Mouse (Mus musculus) c-Kit-positive CD71-negative TER-119-negative erythroid progenitor cells, embryonic 14.5 days (primary cell): ENCODE data around the gene Mbl1.
A peak's percentile ranks its signal among the peaks of the same experiment; 100 is the strongest.

Source experiments
- DNase-seq: peaks from one replicate; pipeline ENCODE4 v3.0.0-alpha.2; 2013; ENCODE audit warnings: low read depth

The Mbl1 gene

DNA sequence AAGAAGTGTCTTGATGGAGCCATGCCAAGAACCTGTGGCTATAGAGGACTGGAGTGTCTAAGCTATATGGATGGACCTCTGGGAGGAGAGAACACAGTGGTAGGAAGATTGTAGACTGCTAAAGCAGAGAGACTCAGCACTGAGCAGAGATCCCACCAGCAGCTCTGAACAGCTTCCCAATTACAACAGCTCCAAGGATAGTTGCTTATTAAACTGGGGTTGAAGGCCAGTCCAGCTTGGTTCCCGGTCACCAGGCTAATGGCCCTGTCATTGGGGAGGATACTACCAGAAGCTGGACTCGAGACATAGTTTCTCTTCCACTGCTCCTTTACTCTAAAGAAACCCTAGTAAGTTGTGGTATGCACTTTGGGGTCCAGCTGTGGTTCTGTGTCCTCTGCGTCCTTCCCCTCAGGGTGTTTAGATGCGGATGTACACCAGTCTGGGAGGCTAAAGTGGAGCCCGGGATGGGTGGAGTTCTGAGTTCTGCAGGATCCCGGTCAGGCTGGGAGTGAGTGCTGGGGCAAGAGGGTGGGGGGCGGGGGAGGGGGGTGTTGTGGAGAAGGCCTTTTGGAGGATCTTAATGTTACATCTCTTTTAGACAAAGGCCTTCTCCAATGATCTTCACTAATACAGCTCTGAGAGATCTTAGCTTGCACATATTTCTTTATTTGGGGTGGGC, at the start of gene Mbl1:
Gene Mbl1 (plus strand): TSS at position 239 of the 679 bp plus-strand sequence.
- DNase-seq = no peak

DNA sequence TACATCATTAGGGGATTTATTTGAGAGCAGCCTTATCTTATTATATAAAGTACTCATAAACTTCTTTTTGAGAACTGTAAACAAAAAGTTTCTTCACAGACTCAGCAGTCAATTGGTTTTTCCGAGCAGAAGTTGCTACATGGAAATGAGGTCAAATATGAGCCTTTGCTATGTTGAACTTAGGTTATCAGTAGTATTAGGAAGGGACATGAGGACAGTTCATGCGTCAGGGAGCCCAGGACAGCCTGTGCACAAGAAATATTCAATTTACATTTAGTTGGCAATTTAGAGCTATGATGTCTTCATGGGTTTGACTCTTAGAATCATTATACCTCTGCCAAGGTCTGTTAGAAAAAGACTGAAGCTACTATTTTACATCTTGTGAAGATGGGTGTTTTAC, 49.0 kb upstream of the Mbl1 start:
- no peak for DNase-seq

DNA sequence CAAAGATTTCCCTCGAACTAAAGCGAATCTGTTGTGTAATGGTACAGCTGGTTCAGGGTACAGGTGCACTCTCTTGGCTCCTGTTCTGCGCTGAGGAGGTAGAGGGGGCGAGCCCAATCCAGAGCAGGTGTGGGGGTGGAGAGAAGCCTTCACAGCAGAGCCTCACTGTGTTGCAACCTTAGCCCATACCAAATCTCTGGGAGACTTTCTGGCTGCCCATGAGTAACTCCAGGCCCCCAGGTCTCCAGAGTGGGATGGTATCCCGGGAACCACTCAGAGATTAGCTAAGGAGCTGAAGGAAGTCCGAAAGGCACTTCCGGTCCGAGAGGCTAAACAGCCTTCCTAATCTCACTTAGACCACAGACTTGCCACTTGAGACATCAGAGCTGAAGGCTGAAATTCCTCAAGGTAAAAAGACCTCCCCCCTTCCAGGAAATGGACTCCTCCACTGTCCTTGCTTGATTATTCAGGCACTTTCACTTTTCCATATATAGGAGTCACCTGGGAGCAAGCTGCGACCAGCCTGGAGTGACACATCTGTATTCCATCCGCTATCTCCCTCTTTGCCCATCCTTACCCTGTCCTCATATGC, 46.3 kb upstream of the Mbl1 start, which contains the start of gene Mat1a:
Gene Mat1a (plus strand): TSS at position 183 of the 592 bp plus-strand sequence.
- no peak for DNase-seq

DNA sequence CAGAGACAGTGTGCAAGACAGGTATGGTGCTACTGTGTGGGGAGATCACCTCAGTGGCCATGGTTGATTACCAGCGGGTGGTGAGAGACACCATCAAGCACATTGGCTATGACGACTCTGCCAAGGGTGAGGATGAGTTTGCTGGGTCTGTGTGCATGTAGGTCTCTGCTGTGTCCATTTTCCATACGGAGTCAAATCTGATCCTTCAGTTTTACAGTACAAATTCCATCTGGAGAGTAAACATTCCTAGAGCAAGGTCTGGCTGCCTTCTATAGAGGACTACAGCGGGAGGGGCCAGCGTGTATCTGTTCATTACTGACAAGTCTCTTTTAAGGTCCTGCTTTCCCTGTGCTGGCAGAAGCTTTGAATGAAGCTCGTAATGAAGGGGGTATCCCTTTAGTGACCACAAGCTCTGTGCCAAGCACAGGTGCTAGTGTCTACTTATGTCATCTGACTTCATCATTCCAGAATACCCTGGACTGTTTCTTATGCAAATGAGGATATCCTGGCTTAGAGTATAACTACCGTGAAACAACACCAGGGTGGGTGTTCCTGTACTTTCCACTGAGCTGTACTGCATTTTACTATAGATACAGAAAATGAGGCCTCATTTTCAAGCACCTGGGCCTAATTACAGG, 40.1 kb upstream of the Mbl1 start:
- DNase-seq = no peak

DNA sequence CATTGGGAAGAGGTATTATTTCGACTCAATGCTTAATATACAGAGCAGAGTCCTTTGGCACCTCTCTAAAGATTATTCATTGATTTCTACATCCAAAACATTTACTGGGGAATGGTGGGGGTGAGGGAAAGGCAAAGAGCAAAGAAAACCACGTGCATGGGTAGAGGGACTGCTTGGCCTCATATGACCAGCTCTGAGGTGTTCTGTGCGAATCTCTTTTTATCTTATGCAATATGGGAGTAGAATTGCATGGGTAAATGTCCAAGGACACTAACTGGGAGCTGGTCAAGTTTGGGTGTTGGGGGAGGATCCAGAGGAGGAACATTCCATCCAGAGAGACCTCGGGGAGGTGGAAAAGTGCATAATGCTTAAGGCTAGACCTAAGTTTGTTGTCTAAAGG, 38.3 kb upstream of the Mbl1 start:
- no peak for DNase-seq

DNA sequence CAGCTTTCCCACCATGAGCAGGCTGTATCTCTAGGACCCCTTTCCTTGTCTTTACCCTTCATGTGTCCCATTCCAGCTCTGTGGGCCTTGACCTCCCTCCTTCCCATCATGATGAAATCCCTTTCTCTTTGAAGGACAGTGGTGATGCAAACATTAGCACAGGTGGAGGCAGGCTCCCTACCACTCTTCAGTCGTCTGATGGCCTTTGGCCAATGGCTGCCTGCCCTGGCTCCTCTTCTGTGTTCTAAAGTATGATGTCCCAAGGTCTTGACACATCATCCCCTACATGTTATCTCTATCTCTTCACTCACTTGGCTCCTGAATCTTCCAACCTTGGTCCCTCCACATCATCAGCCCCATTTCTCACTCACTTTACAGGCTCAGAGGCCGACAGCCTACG, 35.0 kb upstream of the Mbl1 start:
- no peak for DNase-seq

DNA sequence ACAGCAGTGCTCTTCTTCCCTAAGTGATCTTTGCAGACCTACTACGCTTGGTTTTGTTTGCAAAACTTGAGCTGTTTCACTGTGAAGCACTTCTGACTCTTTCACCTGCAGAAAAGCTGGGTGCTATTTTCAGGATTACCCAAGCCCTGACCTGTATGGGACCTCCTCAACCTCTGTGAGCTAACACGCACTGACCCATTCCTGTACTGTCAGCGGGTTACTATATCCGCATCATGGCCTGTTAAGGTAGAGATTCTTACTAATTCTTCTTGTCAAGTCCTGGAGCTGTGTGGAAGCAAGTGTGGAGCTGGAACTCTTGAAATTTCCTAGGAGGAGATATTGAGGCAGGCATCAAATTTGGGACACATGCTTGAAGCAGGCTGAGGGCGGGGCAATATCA, 26.6 kb upstream of the Mbl1 start:
- no peak for DNase-seq

DNA sequence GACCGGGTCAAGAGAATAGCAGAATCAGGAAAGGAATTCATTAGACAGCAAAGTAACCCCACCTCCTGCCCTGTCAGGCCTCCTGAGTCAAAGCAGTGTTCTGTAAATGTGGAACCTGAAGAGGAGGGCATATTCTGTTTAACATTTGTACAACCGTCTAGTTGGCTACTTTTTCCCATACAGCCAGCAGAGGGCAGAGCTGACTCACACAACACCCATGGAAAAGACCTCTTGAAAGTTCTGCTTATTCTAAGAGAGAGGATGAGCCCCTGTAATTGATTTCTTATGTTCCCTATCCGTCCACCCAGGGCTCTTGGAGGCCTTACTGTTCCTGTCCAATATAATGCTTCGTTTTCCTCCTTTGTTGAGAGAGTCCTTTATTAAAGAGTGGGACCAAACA, 23.3 kb upstream of the Mbl1 start:
- DNase-seq = peak; percentile 3

DNA sequence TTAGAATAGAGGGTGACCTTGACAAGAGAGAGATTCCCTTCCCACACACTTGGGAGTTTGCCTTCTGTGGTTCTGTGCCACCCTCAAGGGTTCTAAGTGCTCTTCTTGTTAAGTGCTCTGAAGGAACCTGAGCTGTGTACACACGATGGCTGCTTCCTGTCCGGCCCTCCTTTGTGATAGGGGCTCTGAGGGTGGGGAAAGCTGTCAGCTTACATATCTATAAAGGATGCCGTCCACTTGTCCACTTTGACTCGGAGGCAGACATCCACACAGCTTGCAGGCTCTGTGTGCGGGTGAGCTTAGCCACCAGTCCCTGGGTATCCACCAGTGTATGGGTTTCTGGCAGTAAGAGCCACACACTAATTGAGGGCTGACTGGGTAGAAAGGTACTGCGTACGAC, 19.7 kb upstream of the Mbl1 start, which contains the start of gene Sftpa1:
Gene Sftpa1 (plus strand): TSS at position 243 of the 400 bp plus-strand sequence.
- no peak for DNase-seq

DNA sequence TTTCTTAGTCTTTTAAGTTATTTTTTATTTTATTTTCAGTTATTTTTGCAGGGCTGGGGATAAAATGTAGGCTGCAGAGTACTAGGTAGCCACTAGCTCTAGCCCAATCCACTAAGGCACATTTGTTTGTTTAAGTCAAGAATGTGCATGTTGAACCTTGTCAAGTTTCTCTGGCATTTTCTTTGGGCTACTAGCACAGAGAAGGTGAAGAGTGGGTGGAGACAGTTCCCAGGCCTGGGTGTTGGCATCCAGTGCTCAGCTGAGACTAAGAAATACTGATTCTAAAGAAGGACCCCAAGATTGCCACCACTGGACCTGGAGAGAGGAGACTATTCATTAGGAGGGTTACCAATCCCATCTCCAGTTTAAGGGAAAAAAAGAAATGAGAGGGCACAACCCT, 14.3 kb upstream of the Mbl1 start:
- DNase-seq = no peak

DNA sequence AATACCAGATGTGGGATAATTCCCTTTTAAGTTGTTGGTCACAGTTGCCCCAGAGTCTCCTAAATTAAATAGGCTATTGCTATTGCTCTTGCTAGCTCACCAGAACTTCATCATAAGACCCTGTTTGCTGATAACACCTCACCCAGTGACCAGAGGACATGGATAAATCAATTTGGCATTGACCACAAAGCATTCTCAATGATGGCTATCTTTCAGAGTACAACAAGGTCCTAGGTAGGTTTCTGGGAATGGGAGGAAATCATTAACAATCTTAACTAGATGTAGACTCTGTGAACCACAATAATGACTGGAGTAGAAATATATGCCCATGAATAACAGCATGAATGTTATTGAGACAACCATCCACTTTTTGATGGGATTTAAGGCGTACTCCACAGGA, 10.6 kb upstream of the Mbl1 start:
- no peak for DNase-seq

DNA sequence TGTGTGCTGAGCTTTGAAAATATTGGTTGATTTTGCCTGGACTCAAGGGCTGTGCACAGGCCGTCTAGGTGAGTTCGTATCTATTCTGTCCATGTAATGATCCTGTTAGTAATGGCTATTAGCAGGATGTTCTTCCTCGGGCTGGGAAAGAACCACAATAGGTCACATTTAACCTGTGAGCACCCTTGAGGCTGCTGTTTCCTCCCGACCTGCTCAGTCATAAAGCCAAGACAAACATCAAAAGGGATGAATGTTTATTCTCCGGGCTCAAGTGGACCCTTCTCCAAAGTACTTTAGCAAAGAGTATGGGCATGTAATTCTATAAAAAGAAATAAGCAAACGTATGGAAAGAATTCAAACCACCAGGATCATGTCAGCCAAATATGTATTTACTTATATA, 5.2 kb upstream of the Mbl1 start:
- DNase-seq = no peak

DNA sequence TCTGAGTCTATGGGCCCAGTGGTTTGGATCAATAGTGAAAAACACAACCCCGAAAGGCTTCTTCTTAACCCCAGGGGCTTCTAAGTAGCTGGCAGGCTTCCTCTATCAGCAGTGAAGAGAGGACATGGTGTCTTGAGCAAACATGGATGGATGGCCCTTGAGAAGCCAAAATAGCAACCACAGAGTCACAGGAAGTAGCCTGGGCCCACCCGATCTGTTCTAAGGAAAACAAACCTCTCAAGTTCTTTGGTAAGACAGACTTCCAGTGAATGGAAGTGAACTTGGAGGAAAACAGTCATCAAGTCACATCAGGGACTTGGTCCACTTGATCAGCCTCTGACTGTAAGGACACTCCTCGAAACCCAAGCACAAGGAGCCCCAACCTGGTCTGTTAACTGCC, 4.3 kb upstream of the Mbl1 start:
- no peak for DNase-seq

DNA sequence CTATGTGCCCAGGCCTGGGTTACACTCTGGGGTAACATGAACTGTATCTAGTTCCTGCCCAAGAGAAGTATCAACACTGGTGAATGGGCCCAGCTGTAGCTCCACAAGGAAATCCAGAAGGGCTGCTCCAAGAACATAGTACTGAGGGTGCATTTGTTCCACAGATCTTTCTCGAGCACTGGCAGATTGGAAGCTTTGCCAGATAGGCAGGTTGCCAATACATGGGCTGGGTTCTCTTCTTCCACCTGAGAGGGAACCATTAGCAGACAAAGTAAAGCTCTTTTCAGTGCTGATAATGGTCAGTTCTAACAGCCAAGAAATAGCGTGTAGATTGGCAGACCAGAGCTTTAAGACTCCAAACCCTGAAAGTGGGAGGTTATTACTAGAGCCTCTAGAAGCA, 3.9 kb upstream of the Mbl1 start:
- DNase-seq = no peak

DNA sequence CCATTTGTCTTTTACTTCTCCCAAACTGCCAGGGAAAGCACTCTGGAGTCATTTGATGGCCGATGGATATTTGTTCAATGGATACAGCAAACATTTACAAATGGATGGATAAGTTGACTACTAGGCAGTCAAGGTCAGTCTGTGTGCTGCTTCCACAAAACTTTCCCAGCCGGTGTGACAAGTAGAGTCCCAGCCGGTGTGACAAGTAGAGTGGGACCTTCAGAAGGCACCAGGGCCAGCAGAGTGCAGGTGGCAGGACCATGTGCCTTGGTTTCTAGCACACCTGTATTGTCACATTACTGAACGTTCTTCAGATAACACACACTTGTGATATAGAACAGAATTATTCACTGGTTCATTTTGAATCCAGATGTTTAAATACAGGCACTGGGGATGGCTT, 8.8 kb downstream of the Mbl1 start:
- DNase-seq = no peak

DNA sequence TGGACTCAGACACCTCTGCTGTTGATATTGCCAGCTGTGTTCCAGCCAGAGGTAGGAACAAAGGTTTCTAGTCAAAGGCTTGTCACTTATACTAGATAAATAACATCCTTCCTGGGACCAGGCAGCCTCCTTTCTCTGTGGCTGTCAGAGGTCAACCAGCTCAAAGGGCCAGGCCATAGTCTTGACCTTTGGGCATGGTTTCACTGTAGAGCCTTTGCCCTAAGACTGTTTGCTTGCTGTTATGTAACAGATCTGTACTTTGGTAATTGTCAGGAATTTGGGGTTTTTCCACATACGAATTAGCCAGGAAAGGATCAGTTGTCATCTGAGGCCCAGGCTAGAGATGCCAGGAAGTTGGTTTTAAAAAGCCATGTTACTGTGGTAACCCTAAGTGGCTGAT, 9.5 kb downstream of the Mbl1 start:
- no peak for DNase-seq

DNA sequence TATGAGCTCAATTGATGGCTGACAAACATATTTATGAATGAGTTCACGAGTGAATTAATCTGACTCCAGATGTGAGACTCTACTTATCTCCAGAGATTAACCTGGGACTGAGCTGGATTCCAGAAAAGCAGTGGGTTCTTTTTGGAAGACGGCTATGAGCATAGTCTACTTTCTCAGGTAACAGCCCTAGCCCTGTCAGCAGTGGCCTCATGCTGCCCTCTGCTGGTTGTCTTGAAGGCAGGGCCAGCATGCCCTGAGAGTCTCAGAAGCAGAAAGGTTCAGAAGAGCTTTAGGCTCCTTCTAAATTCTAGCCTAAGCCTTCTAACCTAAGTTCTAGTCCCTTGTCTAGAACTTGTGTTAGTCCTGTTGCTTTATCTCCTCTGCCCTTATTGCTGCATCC, 11.4 kb downstream of the Mbl1 start:
- DNase-seq = peak; percentile 10

DNA sequence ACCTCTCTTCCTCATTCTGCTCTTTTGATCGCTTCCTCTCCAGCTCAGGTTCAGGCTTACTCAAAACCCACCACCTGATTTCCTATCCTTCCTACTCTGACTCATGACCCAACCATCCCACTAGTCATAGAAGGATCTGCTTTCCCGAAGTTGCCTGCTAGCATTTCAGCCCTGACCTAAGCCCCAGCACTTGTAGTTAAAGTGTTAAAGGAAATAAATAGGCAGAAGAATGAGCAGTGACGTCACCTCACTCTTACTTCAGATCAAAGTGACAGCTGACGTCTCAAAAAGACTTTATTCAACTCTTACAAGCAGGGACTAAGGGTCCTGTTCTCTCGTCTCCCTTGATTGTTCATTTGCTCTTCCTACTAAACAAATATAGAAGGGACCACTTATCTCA, 16.0 kb downstream of the Mbl1 start:
- no peak for DNase-seq

DNA sequence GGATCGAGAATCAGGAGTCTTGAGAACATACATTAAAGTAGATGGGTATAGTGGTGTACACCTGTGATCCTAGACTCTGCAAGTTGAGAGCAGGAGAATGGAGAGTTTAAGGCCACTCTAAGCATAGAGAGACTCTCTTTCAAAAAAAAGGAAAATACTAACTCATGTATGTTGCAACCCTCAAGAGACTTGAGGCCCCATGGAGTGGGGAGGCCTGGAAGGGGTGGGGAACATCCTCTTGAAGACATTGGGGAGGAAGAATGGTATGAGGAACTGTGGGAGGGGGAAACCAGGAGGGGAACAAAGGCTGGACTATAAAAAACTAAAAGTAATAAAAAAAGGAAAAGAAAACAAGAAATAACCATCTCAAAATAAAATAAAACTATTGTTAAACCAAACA, 17.3 kb downstream of the Mbl1 start:
- no peak for DNase-seq

DNA sequence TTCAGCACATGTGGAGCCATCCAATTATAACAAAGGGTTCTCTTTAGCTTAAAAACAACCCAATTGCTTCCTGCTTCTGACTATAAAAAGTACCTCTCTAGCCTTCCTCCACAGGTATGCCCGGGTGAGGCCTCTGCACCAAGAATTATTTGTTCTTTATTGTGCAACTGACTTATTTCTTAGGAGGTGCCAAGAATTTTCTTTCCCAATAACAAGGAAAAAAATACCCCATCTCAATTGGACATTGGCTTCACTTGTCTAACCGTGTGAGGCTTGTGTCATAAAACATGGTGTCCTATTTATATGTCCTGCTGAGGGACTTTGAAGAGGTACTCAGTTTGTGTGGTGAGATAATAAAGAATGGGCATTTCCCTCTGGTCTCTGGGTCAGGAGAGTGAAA, 19.3 kb downstream of the Mbl1 start:
- no peak for DNase-seq

DNA sequence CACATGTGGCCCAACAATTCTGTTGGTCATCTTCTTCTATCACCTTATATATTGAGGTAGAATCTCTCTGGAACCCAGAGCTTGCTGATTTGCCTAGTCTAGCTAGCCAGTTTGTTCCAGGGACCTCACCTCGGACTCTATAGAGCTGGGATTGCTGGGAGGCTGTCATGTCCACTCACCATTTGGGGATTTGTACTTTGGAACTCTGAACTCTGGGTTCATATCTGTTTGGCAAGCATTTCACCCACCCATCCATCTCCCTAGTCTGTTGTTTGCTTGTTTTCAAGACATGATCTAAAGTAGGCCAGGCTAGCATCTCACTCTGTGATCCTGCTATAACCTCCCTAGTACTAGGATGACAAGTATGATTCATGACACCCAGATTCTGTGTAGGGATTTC, 23.5 kb downstream of the Mbl1 start:
- DNase-seq = no peak

DNA sequence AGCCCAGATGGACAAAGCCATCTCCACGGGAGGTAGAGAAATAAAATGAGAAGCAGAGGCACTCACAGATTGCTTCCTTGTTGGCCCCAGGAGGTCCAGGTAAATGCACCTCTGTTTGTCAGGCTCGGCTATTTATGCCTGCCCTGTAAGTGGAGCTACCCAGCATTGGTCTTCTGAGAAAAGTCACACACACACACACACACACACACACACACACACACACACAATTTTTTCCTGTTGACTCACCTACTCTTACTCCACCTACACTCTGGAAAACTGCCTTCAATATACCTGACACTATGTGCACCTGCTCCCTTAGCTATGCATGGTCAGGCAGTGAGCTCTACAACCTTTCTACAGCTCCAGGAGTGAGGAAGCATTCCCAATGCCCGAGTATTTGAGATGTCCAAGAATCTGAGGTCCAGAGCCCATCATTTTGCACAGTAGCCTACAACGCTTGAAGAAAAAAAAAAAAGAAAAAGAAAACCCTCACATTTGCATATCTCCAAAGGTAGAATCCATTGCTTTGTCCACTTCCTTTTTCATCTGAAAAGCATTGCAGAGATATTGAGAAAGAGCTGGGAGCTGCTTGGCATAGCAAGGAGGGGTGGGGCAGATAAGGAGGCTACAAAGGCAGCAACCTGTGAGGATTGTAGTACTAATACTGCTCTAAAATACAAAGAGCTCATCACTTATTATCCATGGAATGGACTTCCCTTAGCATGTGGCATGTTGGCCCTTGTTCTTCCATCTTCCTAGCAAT, 34.0 kb downstream of the Mbl1 start, which contains the start of gene Sftpd:
Gene Sftpd (minus strand): TSS at position 91 of the 763 bp plus-strand sequence.
- DNase-seq = no peak

DNA sequence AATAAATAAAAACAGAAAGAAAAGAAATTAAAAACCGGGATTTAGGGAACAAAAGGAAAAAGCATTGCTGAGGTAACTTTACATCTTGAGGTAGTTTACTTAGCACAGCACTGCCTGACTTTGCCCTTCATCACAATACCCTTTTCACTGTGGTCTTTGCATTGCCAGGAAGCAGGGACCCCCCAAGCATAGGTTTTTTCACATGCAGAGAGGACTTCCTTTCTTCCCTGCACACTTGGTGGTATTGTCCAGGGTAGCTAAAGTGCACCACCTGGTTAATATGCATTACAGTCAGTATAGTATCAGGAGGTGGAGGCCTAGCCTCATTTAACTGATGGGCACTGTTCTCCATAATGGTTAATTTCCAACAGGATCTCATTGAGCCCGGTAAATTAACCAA, 38.2 kb downstream of the Mbl1 start:
- DNase-seq = no peak
